Mouse (Mus musculus) inflammation-experienced regulatory T-cells, adult 6 months (primary cell): ENCODE results near the gene Tubgcp2. TPM values are rescaled to one million over a fixed set of nuclear protein-coding genes. Genes with fewer than 3 reads are reported as not detected.
A peak's percentile ranks its signal among the peaks of the same experiment; 100 is the strongest.

Experiments
- ATAC-seq: one replicate; pipeline ENCODE4 v1.8.0; 2017
- polyA plus RNA-seq, 3 experiments: library from polyadenylated mRNA; unstranded; fragments of 100-300 nt; shearing (Covaris generic); gene quantifications; one replicate each; pipeline ENCODE4 v1.2.1; 2017

The Tubgcp2 gene
- 10 to 100 TPM; 24.8 to 32.5 (median 28.0) TPM for polyA plus RNA-seq

GRCm38 (mm10) chr7:140036281-140037170, at the start of gene Tubgcp2, which contains the start of gene Zfp511:
Gene Tubgcp2, minus strand, starts transcription at chr7:140036669.
Gene Zfp511, plus strand, starts transcription at chr7:140036391.
- ATAC-seq: peak; percentile 89

GRCm38 (mm10) chr7:140082242-140082678, 45.8 kb upstream of the Tubgcp2 start, which contains the start of gene Caly:
Gene Caly, minus strand, starts transcription at chr7:140082548.
- ATAC-seq: no peak

GRCm38 (mm10) chr7:140081408-140082241, 45.2 kb upstream of the Tubgcp2 start:
- ATAC-seq: no peak

- ATAC-seq: peak; percentile 52
These were observed 44.2 kb upstream of the Tubgcp2 start for GRCm38 (mm10) chr7:140080503-140081156.

GRCm38 (mm10) chr7:140078711-140079110, 42.2 kb upstream of the Tubgcp2 start:
- no peak for ATAC-seq

GRCm38 (mm10) chr7:140077698-140078097, 41.2 kb upstream of the Tubgcp2 start:
- no peak for ATAC-seq

GRCm38 (mm10) chr7:140070042-140070711, 33.7 kb upstream of the Tubgcp2 start:
- no peak for ATAC-seq

- no peak for ATAC-seq
These were observed 30.9 kb upstream of the Tubgcp2 start for GRCm38 (mm10) chr7:140067397-140067796.

- ATAC-seq: peak; percentile 68
These were observed 26.6 kb upstream of the Tubgcp2 start for GRCm38 (mm10) chr7:140063092-140063491.

- no peak for ATAC-seq
These were observed 25.8 kb upstream of the Tubgcp2 start for GRCm38 (mm10) chr7:140062307-140062706.

GRCm38 (mm10) chr7:140061832-140062130, 25.3 kb upstream of the Tubgcp2 start:
- ATAC-seq: no peak

GRCm38 (mm10) chr7:140060936-140061831, 24.7 kb upstream of the Tubgcp2 start:
- ATAC-seq: no peak

GRCm38 (mm10) chr7:140059601-140060000, 23.1 kb upstream of the Tubgcp2 start:
- ATAC-seq: no peak

GRCm38 (mm10) chr7:140058528-140058927, 22.1 kb upstream of the Tubgcp2 start:
- ATAC-seq: no peak

GRCm38 (mm10) chr7:140057413-140058407, 21.2 kb upstream of the Tubgcp2 start:
- no peak for ATAC-seq

- no peak for ATAC-seq
These were observed 17.7 kb upstream of the Tubgcp2 start for GRCm38 (mm10) chr7:140054124-140054523.

GRCm38 (mm10) chr7:140049115-140049689, 12.7 kb upstream of the Tubgcp2 start:
- ATAC-seq: peak; percentile 25

GRCm38 (mm10) chr7:140048361-140049114, 12.1 kb upstream of the Tubgcp2 start, which contains the start of gene Msx3:
Gene Msx3, minus strand, starts transcription at chr7:140049089.
- no peak for ATAC-seq
